Mouse (Mus musculus) lung, postnatal 0 days (tissue): Measurements from ENCODE around the gene Zfp879. TPM values are rescaled to one million over a fixed set of nuclear protein-coding genes. Genes with fewer than 3 reads are reported as not detected.

ENCODE experiments used
- ATAC-seq: fragments of 200-750 bp; cut with Nextera tagmentation; 2 replicates; pipeline ENCODE4 v1.8.0; 2017; ENCODE audit warnings: moderate library complexity
- DNase-seq: peaks from one replicate; pipeline ENCODE4 v3.0.0-alpha.2; 2016; ENCODE audit warnings: low spot score
- H3K27ac ChIP-seq: fragments of 300-500 bp; sonication (generic); 2 replicates; pipeline ENCODE4 v1.5.1; 2014; ENCODE audit warnings: antibody characterized with exemption, mild to moderate bottlenecking, low read length, mixed read lengths
- H3K27me3 ChIP-seq: fragments of 300-500 bp; sonication (generic); replicated peaks from 2 replicates; pipeline ENCODE4 v1.6.1; 2014; ENCODE audit warnings: low read length, mixed read lengths; ENCODE audit not compliant: insufficient read depth
- H3K36me3 ChIP-seq: fragments of 300-500 bp; sonication (generic); 2 replicates; pipeline ENCODE4 v1.6.1; 2014; ENCODE audit warnings: low read length, mixed read lengths; ENCODE audit not compliant: insufficient read depth
- H3K4me1 ChIP-seq: fragments of 300-500 bp; sonication (generic); 2 replicates; pipeline ENCODE4 v1.6.1; 2014; ENCODE audit warnings: antibody characterized with exemption, low read depth, low read length, mixed read lengths; ENCODE audit not compliant: insufficient read depth
- H3K4me2 ChIP-seq: fragments of 300-500 bp; sonication (generic); replicated peaks from 2 replicates; pipeline ENCODE4 v1.6.1; 2014; ENCODE audit warnings: low read depth, mild to moderate bottlenecking, low read length, moderate library complexity, mixed read lengths
- H3K4me3 ChIP-seq: fragments of 300-500 bp; sonication (generic); 2 replicates; pipeline ENCODE4 v1.5.1; 2014; ENCODE audit warnings: low read depth, low read length
- H3K9ac ChIP-seq: fragments of 300-500 bp; sonication (generic); replicated peaks from 2 replicates; pipeline ENCODE4 v1.6.1; 2014; ENCODE audit warnings: low read depth, mild to moderate bottlenecking
- H3K9me3 ChIP-seq: fragments of 300-500 bp; sonication (generic); 2 replicates; pipeline ENCODE4 v1.6.1; 2016; ENCODE audit warnings: low read length, mixed read lengths
- CTCF ChIP-seq: IDR thresholded peaks from 2 replicates; pipeline ENCODE4 v1.5.1; 2016; ENCODE audit warnings: antibody characterized with exemption, mild to moderate bottlenecking
- EP300 ChIP-seq: IDR thresholded peaks from 2 replicates; pipeline ENCODE4 v1.6.1; 2016; ENCODE audit warnings: antibody characterized with exemption, mild to moderate bottlenecking, control low read depth
- WGBS: fragments of 180-500 bp; shearing (Covaris S2); extraction: QIAGEN DNeasy Blood & Tissue Kit; methylation state at CpG from one replicate; pipeline ENCODE4 v1.1.7; 2014; 5-methylcytosine and 5-hydroxymethylcytosine counted together
- polyA plus RNA-seq: library from polyadenylated mRNA; unstranded; fragments of >200 nt; fragmentation: Nextera tagmentation; extraction: Ambion mirVana; gene quantifications from 2 replicates; pipeline ENCODE4 v1.2.1, GENCODE M21; 2015

The Zfp879 gene
- 0.43 and 0.51 TPM in 2 replicates for polyA plus RNA-seq

GRCm38 (mm10) chr11:50841023-50841735 is at the start of gene Zfp879:
Gene Zfp879, minus strand, starts transcription at chr11:50841552.
- H3K9ac ChIP-seq, result peak within 1 kb of the TSS; percentile 51
- no peaks in the 10 kb centered on the region for H3K36me3 ChIP-seq
- DNase-seq, result peak; percentile 95
- peak within 1 kb of the TSS; percentile 34 for H3K4me3 ChIP-seq
- H3K4me2 ChIP-seq, result peak within 1 kb of the TSS; percentile 57
- no peaks in the 10 kb centered on the region for H3K27me3 ChIP-seq
- no peaks in the 10 kb centered on the region; the same call in 1 of the 2 replicates for H3K4me1 ChIP-seq
- H3K27ac ChIP-seq, result peak within 1 kb of the TSS; percentile 55; the same call in 1 of the 2 replicates
- no peaks in the 10 kb centered on the region for H3K9me3 ChIP-seq
- TF ChIP-seq CTCF (no peak), EP300 (no peak)
- ATAC-seq, result peak; percentile 98
- 14% methylated on average over 22 of the region's 22 CpGs for WGBS

GRCm38 (mm10) chr11:50887390-50888128 is 46.2 kb upstream of the Zfp879 start, which contains the start of gene Zfp454:
Gene Zfp454, minus strand, starts transcription at chr11:50887651.
- no peak within 1 kb of the TSS for H3K27ac ChIP-seq
- ATAC-seq (peak; percentile 95), DNase-seq (peak; percentile 93)
- peak within 1 kb of the TSS; percentile 37 for H3K4me3 ChIP-seq
- H3K4me1 ChIP-seq, result no peaks in the 10 kb centered on the region
- TF ChIP-seq CTCF, result no peak
- TF ChIP-seq EP300, result no peak
- no peaks in the 10 kb centered on the region for H3K9me3 ChIP-seq
- no peaks in the 10 kb centered on the region for H3K27me3 ChIP-seq
- H3K9ac ChIP-seq, result 0 out of 2 replicates have a peak within 1 kb of the TSS, but pooled peaks have one; percentile 23
- peak within 1 kb of the TSS; percentile 75 for H3K4me2 ChIP-seq
- no peaks in the 10 kb centered on the region for H3K36me3 ChIP-seq
- 6% methylated on average over 26 of the region's 26 CpGs for WGBS

- no peaks in the 10 kb centered on the region for H3K27me3 ChIP-seq
- peak overlapping the region; percentile 75 for H3K4me2 ChIP-seq
- DNase-seq (peak; percentile 13), ATAC-seq (peak; percentile 6; the same call in 1 of the 2 replicates)
- no peaks in the 10 kb centered on the region for H3K9me3 ChIP-seq
- H3K27ac ChIP-seq, result no peak overlapping the region
- H3K4me3 ChIP-seq, result peak overlapping the region; percentile 37
- TF ChIP-seq EP300 (no peak), CTCF (no peak)
- WGBS, result 10% methylated on average over 9 of the region's 10 CpGs
- H3K4me1 ChIP-seq, result no peaks in the 10 kb centered on the region
- H3K36me3 ChIP-seq, result no peaks in the 10 kb centered on the region
- 0 out of 2 replicates have a peak overlapping the region, but pooled peaks have one; percentile 23 for H3K9ac ChIP-seq
These were observed 45.6 kb upstream of the Zfp879 start for GRCm38 (mm10) chr11:50886933-50887293.

GRCm38 (mm10) chr11:50886231-50886932 is 45.0 kb upstream of the Zfp879 start:
- ATAC-seq (no peak), DNase-seq (peak; percentile 4)
- no peak overlapping the region for H3K27ac ChIP-seq
- no peaks in the 10 kb centered on the region for H3K9me3 ChIP-seq
- H3K9ac ChIP-seq, result no peak overlapping the region
- H3K4me2 ChIP-seq, result peak overlapping the region; percentile 75
- 40% methylated on average over 8 of the region's 8 CpGs for WGBS
- H3K36me3 ChIP-seq, result no peaks in the 10 kb centered on the region
- TF ChIP-seq CTCF (no peak), EP300 (no peak)
- H3K4me3 ChIP-seq, result peak overlapping the region; percentile 37; the same call in 1 of the 2 replicates
- H3K27me3 ChIP-seq, result no peaks in the 10 kb centered on the region
- H3K4me1 ChIP-seq, result no peaks in the 10 kb centered on the region

- 81% methylated on average over 3 of the region's 3 CpGs for WGBS
- DNase-seq (no peak), ATAC-seq (no peak)
- H3K4me2 ChIP-seq, result no peak overlapping the region
- no peak for TF ChIP-seq EP300
- no peak for TF ChIP-seq CTCF
- H3K27ac ChIP-seq, result no peak overlapping the region
- H3K9me3 ChIP-seq, result no peaks in the 10 kb centered on the region
- no peak overlapping the region for H3K9ac ChIP-seq
- no peaks in the 10 kb centered on the region for H3K36me3 ChIP-seq
- H3K27me3 ChIP-seq, result no peaks in the 10 kb centered on the region
- no peak overlapping the region for H3K4me3 ChIP-seq
- H3K4me1 ChIP-seq, result no peaks in the 10 kb centered on the region
These were observed 42.4 kb upstream of the Zfp879 start for GRCm38 (mm10) chr11:50883756-50884155.

GRCm38 (mm10) chr11:50878641-50879040 is 37.3 kb upstream of the Zfp879 start:
- Histone ChIP-seq H3K36me3 (peaks cover 4% of the 10 kb centered on the region; the same call in 1 of the 2 replicates), H3K4me3 (no peak overlapping the region), H3K9me3 (no peaks in the 10 kb centered on the region), H3K9ac (no peak overlapping the region), H3K4me1 (no peaks in the 10 kb centered on the region), H3K27me3 (no peaks in the 10 kb centered on the region), H3K4me2 (no peak overlapping the region), H3K27ac (no peak overlapping the region)
- WGBS, result 85% methylated on average over 3 of the region's 3 CpGs
- TF ChIP-seq EP300 (no peak), CTCF (no peak)
- DNase-seq (no peak), ATAC-seq (no peak)
